Mouse (Mus musculus): Measurements from ENCODE around the gene Cyb561a3. TPM values are rescaled to one million over a fixed set of nuclear protein-coding genes. Genes with fewer than 3 reads are reported as not detected.
"Not testable (repeated sequence)": the region's sequence is repeated elsewhere in the genome, so short reads cannot be mapped to it uniquely, and the experiment has no call there.

Cyb561a3 gene
- total RNA-seq (2021): 10 to 100 TPM; 11.5 to 11.8 TPM

GRCm38 (mm10) chr19:10576690-10577561 is at the start of gene Cyb561a3, which contains the start of gene Tmem138:
Gene Cyb561a3, plus strand, starts transcription at chr19:10577172.
Gene Tmem138, minus strand, starts transcription at chr19:10577362.
- DNase-seq: peak; percentile 95 to 96
- intact Hi-C loops (cut with DNase I): loop anchor here (1.0 to 2.0 kb wide), 2 partner anchors 20 to 26 kb away; partner anchors contain the start of gene Tmem216

- DNase-seq: no peak
- intact Hi-C loops (cut with DNase I): no loop called here
Observed at GRCm38 (mm10) chr19:10530082-10530481, 46.9 kb upstream of the Cyb561a3 start.

GRCm38 (mm10) chr19:10539454-10539853 is 37.5 kb upstream of the Cyb561a3 start:
- no peak for DNase-seq
- intact Hi-C loops (cut with DNase I): no loop called here

- DNase-seq: peak; percentile 87 to 88
- intact Hi-C loops (cut with DNase I): loop anchor here (1.0 to 2.0 kb wide), 2 partner anchors 21 to 49 kb away; partner anchors contain the start of genes Cyb561a3, Ddb1, Tkfc and Tmem138
Observed at GRCm38 (mm10) chr19:10555624-10556510, 21.1 kb upstream of the Cyb561a3 start, which contains the start of gene Tmem216. Gene Tmem216, minus strand, starts transcription at chr19:10556238.

GRCm38 (mm10) chr19:10557001-10557400 is 20.0 kb upstream of the Cyb561a3 start:
- DNase-seq: no peak
- intact Hi-C loops (cut with DNase I): loop anchor here (2.0 kb wide), 1 partner anchor 20 kb away; the partner anchor contains the start of genes Cyb561a3 and Tmem138

GRCm38 (mm10) chr19:10557430-10557829 is 19.5 kb upstream of the Cyb561a3 start:
- no peak for DNase-seq
- intact Hi-C loops (cut with DNase I): loop anchor here (2.0 kb wide), 1 partner anchor 19 kb away; the partner anchor contains the start of genes Cyb561a3 and Tmem138

GRCm38 (mm10) chr19:10557837-10558375 is 19.1 kb upstream of the Cyb561a3 start:
- intact Hi-C loops (cut with DNase I): loop anchor here (2.0 kb wide), 1 partner anchor 19 kb away; the partner anchor contains the start of genes Cyb561a3 and Tmem138

GRCm38 (mm10) chr19:10560108-10560507 is 16.9 kb upstream of the Cyb561a3 start:
- intact Hi-C loops (cut with DNase I): no loop called here

More at GRCm38 (mm10) chr19:10557837-10558375, 19.1 kb upstream of the Cyb561a3 start:
- DNase-seq: not testable (repeated sequence)

GRCm38 (mm10) chr19:10561558-10562314 is 15.2 kb upstream of the Cyb561a3 start:
- intact Hi-C loops (cut with DNase I): no loop called here
- peak; percentile 74 to 77 for DNase-seq

More at GRCm38 (mm10) chr19:10560108-10560507, 16.9 kb upstream of the Cyb561a3 start:
- peak; percentile 22 to 47 for DNase-seq

GRCm38 (mm10) chr19:10562351-10562750 is 14.6 kb upstream of the Cyb561a3 start:
- intact Hi-C loops (cut with DNase I): no loop called here
- no peak for DNase-seq

GRCm38 (mm10) chr19:10564278-10564677 is 12.7 kb upstream of the Cyb561a3 start:
- intact Hi-C loops (cut with DNase I): no loop called here
- no peak for DNase-seq

- intact Hi-C loops (cut with DNase I): no loop called here
- DNase-seq: no peak
Observed at GRCm38 (mm10) chr19:10565217-10565616, 11.8 kb upstream of the Cyb561a3 start.

- intact Hi-C loops (cut with DNase I): no loop called here
Observed at GRCm38 (mm10) chr19:10569627-10570026, 7.3 kb upstream of the Cyb561a3 start.

GRCm38 (mm10) chr19:10580102-10580501 is 3.1 kb downstream of the Cyb561a3 start:
- intact Hi-C loops (cut with DNase I): no loop called here
- DNase-seq: no peak

More at GRCm38 (mm10) chr19:10569627-10570026, 7.3 kb upstream of the Cyb561a3 start:
- no peak for DNase-seq

GRCm38 (mm10) chr19:10580761-10581160 is 3.8 kb downstream of the Cyb561a3 start:
- DNase-seq: no peak
- intact Hi-C loops (cut with DNase I): no loop called here

- no peak for DNase-seq
- intact Hi-C loops (cut with DNase I): no loop called here
Observed at GRCm38 (mm10) chr19:10581984-10582383, 5.0 kb downstream of the Cyb561a3 start.

GRCm38 (mm10) chr19:10583550-10584146 is 6.7 kb downstream of the Cyb561a3 start:
- peak in 1 of 2 experiments; percentile 28 for DNase-seq
- intact Hi-C loops (cut with DNase I): no loop called here

- DNase-seq: no peak
- intact Hi-C loops (cut with DNase I): no loop called here
Observed at GRCm38 (mm10) chr19:10585112-10585511, 8.1 kb downstream of the Cyb561a3 start.

- intact Hi-C loops (cut with DNase I): no loop called here
- no peak for DNase-seq
Observed at GRCm38 (mm10) chr19:10587231-10587630, 10.3 kb downstream of the Cyb561a3 start.
